Mouse (Mus musculus) macrophage (primary cell): ENCODE results near the gene Gm49387. TPM values are rescaled to one million over a fixed set of nuclear protein-coding genes. Genes with fewer than 3 reads are reported as not detected.

Source experiments
- H3K27ac ChIP-seq: fragments of 350-480 bp; formaldehyde crosslinking; 2 replicates; pipeline ENCODE4 v1.9.0; 2021
- H3K36me3 ChIP-seq: fragments of 350-480 bp; formaldehyde crosslinking; 2 replicates; pipeline ENCODE4 v1.9.0; 2021; ENCODE audit errors: inconsistent target
- H3K4me3 ChIP-seq: fragments of 350-480 bp; formaldehyde crosslinking; 2 replicates; pipeline ENCODE4 v1.9.0; 2021; ENCODE audit errors: inconsistent target
- H3K79me2 ChIP-seq: fragments of 350-480 bp; formaldehyde crosslinking; 2 replicates; pipeline ENCODE4 v1.9.0; 2021; ENCODE audit errors: inconsistent target
- WGBS: methylation state at CpG from one replicate; pipeline ENCODE4 v1.1.7; 2026; ENCODE audit warnings: inconsistent platforms; ENCODE audit not compliant: missing documents; 5-methylcytosine and 5-hydroxymethylcytosine counted together
- polyA plus RNA-seq: library from polyadenylated mRNA; stranded (reverse); fragments of 250-400 nt; gene quantifications from 3 replicates; pipeline ENCODE4 v1.2.4, GENCODE M21; 2018; ENCODE audit warnings: inconsistent platforms

Gm49387 gene
- polyA plus RNA-seq, 1 experiment from 2014 or later = not detected

GRCm38 (mm10) chr14:31521318-31521717 lies 119.4 kb downstream of the Gm49387 start:
- no peak overlapping the region for H3K4me3 ChIP-seq
- no peaks in the 10 kb centered on the region for H3K79me2 ChIP-seq
- H3K27ac ChIP-seq = no peak overlapping the region
- WGBS = 89% methylated on average over 2 of the region's 2 CpGs
- H3K36me3 ChIP-seq = no peaks in the 10 kb centered on the region

DNA sequence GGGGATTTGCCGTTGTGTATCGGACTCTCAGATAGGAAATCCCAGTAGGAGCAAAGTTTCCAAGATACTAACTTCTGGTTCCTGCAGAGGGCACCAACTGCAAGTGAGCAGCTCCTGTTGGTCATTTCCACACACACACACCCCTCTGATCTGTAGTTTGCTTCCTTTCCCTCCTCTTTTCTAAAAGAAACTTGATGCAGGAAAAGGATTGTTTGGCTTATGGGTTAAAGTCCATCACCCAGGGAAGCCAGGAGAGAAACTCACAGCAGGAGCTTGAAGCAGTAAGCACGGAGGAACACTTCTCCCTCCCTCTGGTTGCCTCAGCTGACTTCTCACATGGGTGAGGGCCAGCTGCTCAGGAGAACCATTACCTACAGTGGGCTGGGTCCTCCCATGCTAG lies 121.5 kb downstream of the Gm49387 start:
- 44% methylated on average over 3 of the region's 3 CpGs for WGBS
- Histone ChIP-seq H3K27ac (no peak overlapping the region), H3K79me2 (no peaks in the 10 kb centered on the region), H3K4me3 (no peak overlapping the region), H3K36me3 (no peaks in the 10 kb centered on the region)

DNA sequence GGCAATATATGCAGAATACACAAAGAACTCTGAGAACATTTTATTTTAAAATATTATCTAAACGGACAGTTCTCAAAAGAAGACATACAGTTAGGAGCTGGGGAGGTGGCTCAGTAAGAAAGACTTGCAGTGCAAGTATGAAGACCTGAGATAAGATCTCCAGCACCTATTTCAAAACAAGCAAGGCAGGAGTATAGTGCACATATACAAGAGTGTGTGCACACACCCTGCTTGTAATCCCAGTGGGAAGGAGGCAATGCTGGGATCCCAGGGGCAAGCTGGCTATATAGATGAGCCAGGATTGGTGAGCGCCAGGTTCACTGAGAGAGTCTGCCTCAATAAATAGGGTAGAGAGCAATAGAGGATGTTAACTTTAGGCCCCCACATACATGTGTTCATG lies 124.8 kb downstream of the Gm49387 start:
- Histone ChIP-seq H3K79me2 (no peaks in the 10 kb centered on the region), H3K27ac (no peak overlapping the region), H3K4me3 (no peak overlapping the region), H3K36me3 (no peaks in the 10 kb centered on the region)
- WGBS = 94% methylated on average over 2 of the region's 2 CpGs

DNA sequence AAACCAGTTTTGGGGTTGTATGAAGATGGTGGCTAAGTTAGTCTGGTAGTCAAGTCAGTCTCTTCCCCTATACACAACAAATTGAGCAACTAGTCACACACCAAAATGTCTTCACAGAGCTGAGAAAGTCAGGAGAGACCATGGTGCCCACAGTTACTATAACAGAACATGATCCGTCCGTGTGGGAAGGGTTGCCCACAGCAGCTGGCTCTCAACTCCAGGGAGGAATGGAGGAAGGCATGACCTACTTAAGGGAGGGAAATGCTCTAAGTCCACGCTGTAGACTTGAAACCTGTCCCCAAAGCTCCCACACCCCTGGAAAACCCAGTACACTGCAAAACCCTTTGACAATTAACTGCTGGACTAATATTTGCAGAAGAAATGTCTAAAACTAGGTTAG lies 130.4 kb downstream of the Gm49387 start:
- WGBS = 98% methylated on average over 3 of the region's 3 CpGs
- H3K4me3 ChIP-seq = no peak overlapping the region
- no peaks in the 10 kb centered on the region for H3K79me2 ChIP-seq
- no peak overlapping the region for H3K27ac ChIP-seq
- peaks cover 49% of the 10 kb centered on the region for H3K36me3 ChIP-seq

GRCm38 (mm10) chr14:31509911-31510310 lies 130.8 kb downstream of the Gm49387 start:
- Histone ChIP-seq H3K27ac (no peak overlapping the region), H3K4me3 (no peak overlapping the region), H3K79me2 (no peaks in the 10 kb centered on the region), H3K36me3 (peaks cover 53% of the 10 kb centered on the region)
- 94% methylated on average over 2 of the region's 2 CpGs for WGBS

- 94% methylated on average over 6 of the region's 6 CpGs for WGBS
These were observed 134.2 kb downstream of the Gm49387 start for GRCm38 (mm10) chr14:31506456-31506855.

DNA sequence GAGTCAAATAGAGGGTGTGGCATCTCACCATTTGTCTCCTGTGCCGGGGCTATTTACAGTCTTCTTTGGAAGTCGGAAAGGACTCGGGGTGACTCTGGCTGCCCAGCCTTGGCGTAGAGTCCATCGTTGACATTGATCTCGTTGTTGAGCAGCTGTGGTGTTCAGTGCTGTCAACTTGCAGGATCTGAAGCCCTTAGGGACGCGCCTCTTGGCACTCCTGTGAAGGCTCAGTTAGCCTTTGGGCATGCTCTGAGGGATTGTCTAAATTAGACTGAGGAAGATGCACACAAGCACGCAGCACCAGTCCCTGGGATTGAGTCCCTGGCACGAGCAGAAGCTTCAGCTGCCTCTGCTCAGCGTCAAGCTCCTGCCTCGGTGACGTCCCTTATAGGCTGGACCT lies 137.3 kb downstream of the Gm49387 start:
- no peak overlapping the region for H3K27ac ChIP-seq
- H3K36me3 ChIP-seq = peaks cover 94% of the 10 kb centered on the region
- no peak overlapping the region for H3K4me3 ChIP-seq
- H3K79me2 ChIP-seq = peaks cover 26% of the 10 kb centered on the region
- WGBS = 94% methylated on average over 13 of the region's 13 CpGs

More at GRCm38 (mm10) chr14:31506456-31506855, 134.2 kb downstream of the Gm49387 start:
- Histone ChIP-seq H3K27ac (no peak overlapping the region), H3K36me3 (peaks cover 88% of the 10 kb centered on the region), H3K79me2 (no peaks in the 10 kb centered on the region; the same call in 1 of the 2 replicates), H3K4me3 (no peak overlapping the region)

Other genes with a start within 250 kb of the Gm49387 start
- gene Sh3bp5, start 204.8 kb downstream of the Gm49387 start, polyA plus RNA-seq = 90.6 to 150 TPM (median 150 TPM) in 3 replicates
- gene Eaf1, start 146.5 kb downstream of the Gm49387 start, polyA plus RNA-seq = 29.7 to 78.1 TPM (median 30.5 TPM) in 3 replicates
- gene Mettl6, start 145.8 kb downstream of the Gm49387 start, polyA plus RNA-seq = 23.8 to 35.1 TPM (median 32.2 TPM) in 3 replicates
- gene Colq, start 49.5 kb downstream of the Gm49387 start, polyA plus RNA-seq = not detected in 3 replicates
- 9.4 to 12.8 TPM (median 11.9 TPM) in 3 replicates for gene Btd, start 150 bp upstream of the Gm49387 start, polyA plus RNA-seq
- 2.4 to 6.6 TPM (median 3.2 TPM) in 3 replicates for gene Hacl1, start 408 bp upstream of the Gm49387 start, polyA plus RNA-seq
- 20.1 to 31.8 TPM (median 23.4 TPM) in 3 replicates for gene Ankrd28, start 189.8 kb upstream of the Gm49387 start, polyA plus RNA-seq